Mouse (Mus musculus) liver, adult (tissue): ENCODE measurements around the gene Ipcef1.

Experiments used
- GATA4 ChIP-seq: IDR thresholded peaks from 2 replicates; pipeline ENCODE4 v1.6.1; 2014; ENCODE audit warnings: mild to moderate bottlenecking, low read length; ENCODE audit not compliant: insufficient replicate concordance

Gene Ipcef1

DNA sequence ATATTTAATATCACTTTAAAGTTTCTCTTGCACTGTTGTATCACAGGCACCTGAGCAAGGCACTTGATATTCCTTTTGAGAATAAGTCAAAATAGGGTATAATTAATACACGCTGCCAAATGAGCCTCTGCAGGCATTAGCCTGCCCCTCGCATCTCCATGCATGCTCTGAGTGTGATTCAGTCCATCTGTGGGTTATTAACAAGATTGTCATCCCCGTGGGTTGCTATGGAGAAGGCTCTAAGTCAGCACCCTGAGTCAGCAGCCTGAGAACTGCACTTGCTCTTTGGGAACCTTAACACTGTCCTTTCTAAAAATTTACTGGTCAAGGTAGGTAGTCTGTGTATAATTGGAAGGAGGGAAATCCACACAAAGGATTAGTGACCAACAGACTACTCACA lies 117.5 kb downstream of the Ipcef1 start:
- TF ChIP-seq GATA4, result no peak

DNA sequence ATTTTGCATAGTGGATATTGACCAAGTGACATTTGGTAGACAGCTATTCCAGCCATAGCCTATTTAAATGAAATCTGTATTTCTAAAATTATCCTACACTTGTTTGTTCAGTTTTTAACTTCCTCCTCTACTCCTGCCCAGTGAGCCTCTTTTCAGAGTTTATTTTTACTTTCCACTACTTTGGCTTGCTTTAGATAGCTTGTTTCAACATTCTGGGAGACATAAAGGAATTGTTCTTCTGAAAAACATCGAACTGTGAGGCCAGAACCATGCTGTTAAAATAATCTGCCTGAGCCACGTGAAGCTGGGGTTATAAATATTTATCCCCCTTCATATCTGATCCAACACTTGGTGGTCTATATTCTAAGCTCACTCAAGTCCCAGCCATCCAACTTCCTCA lies 121.4 kb downstream of the Ipcef1 start:
- TF ChIP-seq GATA4, result no peak

DNA sequence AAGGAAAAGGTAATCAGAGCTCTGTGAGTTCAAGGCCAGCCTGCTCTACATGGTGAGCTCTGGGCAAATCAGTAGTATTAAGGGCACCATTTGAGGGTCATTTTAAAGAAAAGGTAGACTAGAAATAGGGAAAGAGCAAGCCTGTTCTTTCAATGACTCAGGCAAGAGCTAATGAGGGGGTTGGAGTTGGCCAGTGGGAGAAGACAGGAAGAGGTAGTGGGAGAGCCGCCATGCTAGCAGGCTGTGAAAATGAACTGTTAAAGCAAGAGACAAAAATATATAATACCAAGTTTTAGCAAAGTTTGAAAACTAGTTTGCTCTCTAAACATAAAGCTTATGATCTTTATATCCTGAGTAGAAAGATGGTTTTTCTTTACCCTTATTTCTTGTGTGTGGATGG lies 121.9 kb downstream of the Ipcef1 start:
- no peak for TF ChIP-seq GATA4

DNA sequence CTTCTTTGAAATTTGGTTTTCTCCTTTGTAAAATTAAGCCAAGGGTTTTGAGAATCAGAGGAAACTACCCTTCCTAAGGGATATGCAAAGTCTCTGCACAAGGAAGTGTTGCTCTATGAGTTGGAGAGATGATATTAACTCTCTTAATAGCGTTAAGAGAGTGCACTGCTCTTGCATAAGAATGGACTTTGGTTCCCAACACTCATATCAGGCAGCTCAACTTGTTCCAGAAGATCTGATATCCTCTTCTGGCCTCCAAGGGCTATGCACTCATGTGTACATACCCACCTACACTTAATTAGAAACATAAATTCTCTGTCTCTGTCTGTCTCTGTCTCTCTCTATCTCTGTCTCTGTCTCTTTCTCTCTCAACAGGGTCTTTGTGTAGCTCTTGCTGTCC lies 123.4 kb downstream of the Ipcef1 start:
- no peak for TF ChIP-seq GATA4

DNA sequence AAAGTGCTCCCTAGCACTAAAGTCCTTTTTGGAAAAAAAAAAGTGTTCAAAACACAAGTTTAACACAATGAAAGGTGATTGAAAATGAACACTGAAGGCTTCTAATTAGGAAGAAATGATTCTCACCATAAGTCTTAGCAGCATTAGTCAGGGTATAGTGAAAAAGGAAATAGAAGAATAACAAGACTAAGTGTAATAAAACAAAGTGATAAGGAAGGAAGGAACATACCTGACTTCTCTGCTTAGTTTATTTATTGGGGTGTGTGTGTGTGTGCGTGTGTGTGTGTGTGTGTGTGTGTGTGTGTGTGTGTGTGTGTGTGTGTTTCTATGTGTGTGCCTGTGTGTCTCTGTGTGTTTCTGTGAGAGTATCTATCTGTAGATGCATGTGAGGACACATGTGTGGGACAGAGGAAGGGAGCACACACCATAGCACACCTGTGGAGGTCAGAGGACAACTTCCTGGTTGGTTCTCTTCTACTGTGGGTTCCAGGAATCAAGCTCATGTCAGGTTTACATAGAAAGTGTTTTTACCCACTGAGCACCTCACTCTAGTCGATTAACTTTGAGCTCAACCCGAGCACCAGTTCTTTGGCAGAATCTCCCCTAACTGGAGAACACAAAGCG lies 124.6 kb downstream of the Ipcef1 start:
- no peak for TF ChIP-seq GATA4

DNA sequence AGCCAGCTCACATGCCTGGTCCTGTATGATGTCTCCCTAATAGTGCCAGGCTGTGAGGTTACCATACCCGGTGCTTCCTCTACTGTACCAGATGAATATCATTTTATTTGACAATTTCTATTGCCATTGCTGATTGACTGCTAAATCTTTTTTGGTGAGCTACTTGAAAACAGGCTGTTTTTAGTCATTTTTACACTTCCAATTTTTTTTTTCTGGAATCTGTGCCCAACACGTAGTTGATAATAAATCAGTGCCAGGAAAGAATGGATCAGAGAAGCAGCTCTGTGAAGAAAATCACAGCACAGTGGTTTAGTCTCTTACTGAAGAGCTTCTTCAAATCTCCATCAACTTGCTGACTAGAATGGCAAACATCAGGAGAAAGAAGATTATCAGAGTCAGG lies 125.6 kb downstream of the Ipcef1 start:
- no peak for TF ChIP-seq GATA4

DNA sequence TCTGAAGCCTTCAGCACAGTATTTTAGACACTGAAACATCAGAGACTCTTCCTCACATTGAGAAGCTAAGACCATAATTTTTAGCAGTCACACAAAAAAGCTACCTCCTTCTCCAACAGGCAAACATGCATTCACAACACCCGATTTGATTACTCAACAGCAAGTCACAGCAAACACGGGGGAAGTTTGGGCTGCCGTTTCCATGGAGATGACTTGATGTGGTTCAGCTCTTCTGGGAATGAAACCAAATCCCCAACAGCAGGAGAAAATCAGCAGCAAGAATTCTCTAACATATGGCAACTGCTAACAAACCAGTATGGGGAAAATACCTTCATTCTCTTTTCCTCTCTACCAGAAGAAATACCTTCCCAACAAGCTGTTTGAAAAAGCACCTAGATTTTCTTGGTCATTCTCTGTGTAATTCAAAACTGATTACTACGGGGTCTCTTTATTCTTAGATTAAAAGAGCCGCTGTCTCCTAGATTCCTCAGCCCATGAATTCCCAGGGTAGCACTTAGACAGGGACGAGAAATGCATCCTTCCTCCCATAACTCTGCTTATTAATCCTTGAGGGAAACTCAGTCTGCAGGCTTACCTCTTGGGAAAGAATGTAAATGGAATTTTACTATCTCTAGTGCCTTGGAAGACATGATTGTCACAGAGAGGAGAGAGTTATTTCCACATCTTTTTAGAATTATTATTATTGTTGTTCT lies 135.6 kb downstream of the Ipcef1 start:
- TF ChIP-seq GATA4, result no peak

DNA sequence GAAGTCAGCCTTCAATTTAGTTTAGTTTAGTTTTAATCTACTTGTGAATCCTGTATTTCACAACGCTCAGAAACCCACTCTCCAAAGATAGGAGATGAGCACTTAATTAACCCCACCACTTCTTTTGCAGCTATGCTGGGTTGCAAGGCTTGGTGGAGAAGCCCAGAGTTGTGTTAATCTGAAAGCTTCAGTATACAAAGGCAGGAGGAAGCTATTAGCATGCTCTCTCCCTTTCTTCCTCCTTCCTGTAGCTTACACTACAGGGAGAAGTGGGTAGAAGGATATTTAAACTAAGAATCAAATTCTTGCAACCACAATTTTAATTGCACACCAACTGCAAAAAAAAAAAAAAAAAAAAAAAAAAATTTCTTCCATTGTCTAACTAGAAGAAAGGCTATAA lies 136.3 kb downstream of the Ipcef1 start:
- no peak for TF ChIP-seq GATA4

DNA sequence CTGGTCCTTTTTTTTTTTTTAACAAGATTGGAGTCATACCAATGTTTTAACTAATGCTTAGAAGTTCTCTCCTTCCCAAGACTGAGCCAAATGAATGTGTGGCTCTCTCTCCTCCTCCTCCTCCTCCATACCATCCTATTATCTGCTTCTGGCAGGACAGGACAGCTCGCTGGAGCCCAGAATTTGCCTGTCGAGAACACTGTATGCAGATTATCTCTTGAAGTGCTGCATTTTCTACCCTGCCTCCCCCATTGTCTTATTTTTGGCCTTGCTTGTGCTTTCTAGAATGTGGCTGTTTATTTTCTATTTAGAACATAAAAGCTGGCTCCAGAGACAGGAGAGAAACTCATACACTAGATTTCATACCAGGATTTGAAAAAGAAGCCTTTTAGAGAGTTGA lies 142.5 kb downstream of the Ipcef1 start:
- TF ChIP-seq GATA4, result no peak

DNA sequence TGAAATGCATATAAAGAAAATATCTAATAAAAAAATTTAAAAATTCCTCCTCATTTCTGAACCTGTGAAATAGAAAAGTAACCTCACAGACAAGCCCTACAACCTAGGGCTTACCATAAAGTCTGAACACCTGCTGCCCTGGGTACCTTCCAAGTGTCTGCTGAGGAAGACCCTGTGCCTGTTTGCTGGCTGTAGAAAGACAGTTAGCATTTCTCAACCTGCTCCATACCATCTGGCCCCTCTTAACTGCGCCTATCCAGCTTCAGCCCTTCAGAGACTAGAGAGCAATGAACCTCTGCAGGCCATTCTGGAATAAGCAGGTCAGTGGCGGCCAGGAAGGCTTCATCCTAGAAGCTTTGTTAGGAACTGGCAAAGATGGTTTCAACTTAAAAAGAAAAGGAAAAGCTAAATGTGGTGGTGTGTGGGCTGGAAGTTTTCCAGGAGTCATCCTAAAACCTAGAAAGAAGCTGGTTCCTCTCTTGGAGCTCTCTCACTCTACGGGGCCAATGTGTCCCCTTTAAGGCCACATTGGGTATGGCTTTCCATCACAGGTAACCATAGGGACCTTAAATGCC lies 150.4 kb downstream of the Ipcef1 start:
- no peak for TF ChIP-seq GATA4

DNA sequence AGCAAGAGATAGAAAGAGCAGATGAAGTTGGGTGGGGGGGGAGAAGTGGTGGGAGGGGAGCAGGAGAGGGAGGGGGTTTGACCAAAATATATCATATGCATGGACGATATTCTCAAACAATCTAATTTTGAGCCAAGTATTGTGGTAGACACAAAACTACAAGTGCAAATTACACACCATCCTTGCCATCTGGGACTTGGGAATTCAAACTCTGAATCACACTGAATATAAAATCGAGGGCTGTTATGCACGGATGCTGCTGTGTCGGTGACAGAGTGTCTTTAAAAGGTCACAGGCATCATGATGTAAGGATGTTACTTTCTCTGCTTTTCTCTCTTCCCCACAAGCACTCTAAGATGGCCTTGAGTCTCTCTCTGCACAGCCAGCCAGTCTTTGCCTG lies 152.2 kb downstream of the Ipcef1 start:
- TF ChIP-seq GATA4, result no peak

DNA sequence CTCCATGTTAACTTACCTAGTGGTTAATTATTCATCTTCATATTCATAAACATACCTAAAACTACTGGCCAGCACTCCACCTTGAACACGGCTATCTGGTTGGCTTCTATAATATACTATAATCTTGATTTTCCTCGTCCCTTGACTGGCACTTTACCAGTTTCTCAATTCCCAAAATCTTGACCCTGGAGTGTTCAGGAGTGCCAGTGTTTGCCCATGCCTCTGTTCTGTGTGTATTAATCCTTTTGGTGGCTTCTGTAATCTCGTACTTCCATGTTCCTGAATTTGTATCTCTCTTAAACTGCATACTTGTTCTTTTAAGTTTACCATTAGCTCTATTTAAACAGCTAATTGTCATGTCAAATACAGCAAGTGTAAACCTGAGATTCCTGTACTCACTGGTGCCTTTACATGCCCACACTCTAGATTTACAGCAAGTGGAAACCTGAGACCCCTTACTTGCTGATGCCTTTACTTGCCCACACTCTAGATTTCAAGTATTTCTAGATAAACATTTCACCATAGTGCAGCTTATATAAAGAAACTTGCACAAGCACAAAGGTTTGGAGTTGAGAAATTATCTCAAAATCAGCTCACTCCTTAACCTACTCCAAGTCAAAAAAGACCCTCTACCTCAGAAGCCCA lies 155.5 kb downstream of the Ipcef1 start:
- TF ChIP-seq GATA4, result no peak

DNA sequence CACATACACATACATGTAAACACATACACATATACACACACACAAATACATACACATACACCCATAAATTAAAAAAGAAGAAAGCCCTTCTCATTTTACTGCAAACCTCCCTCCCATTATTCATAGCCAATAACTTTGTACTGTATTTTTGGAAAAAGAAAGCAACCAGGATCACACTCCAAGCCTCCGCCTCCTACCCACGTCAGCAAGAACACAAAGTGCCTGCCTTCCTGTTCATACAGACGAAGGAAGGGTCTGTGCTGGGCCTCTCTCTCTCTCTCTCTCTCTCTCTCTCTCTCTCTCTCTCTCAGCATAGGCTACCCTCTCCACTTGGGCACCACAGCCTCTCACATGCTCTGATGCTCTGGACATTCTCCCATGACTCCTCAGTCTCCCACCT lies 156.5 kb downstream of the Ipcef1 start:
- TF ChIP-seq GATA4, result no peak

DNA sequence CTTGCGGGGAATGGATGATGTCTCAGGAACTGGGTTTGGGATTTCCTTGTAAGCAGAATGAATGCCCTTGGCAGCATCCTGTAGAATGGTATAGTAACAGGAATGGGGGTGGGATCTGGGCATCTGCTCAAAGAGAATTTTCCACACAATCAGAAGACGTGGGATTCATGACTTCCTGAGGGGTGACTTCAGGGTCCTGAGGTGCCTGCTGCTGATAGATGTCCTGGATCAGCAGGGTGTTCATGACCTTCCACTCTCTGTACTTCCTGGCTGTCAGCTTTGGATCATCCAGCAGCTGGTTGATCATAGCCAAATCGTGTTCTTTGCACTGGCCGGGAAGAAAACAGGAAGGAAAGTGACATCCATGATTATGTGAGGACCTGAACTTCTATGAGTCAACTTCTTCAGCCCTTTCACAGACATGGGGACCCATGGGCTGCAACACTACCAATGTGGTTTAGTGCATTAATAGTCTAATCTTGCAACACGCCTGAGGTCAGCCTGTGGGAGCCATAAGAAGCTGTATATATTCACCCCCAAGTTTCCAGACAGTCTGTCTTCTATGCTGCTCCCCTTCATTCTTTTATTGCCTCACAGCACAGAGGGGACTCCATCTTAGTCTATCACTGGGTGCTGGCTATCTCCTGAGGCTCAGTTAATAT lies 161.8 kb downstream of the Ipcef1 start:
- TF ChIP-seq GATA4, result peak; percentile 46; the same call in 1 of the 2 replicates

DNA sequence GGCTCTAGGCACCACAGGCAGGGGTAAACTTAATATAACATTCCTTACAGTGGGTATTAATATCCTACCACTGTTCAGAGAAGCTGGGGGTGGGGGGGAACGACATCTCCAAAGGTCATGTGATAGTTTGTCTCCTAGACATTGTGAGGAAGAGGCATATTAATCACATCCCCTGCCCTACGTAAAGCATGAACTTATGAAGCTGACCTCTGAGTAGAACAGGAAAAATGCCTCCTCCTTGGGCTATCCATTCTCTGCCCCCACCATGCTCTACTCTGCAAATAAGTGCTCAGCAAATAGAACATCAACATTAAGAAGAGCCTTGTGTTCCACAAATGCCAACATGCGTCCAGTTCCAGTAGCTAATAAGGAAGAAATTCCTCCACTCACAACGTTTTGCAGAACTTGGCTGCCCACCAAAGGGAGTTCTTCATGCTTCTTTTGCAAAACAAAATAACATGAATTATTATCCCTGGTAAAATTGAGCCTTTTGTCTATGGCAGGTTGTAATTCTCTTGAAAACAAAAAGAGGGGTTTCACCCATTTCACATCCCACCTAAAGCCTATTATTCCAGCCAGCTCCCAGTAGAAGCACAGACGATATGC lies 162.5 kb downstream of the Ipcef1 start:
- no peak for TF ChIP-seq GATA4
